In the genomic region with DNA sequence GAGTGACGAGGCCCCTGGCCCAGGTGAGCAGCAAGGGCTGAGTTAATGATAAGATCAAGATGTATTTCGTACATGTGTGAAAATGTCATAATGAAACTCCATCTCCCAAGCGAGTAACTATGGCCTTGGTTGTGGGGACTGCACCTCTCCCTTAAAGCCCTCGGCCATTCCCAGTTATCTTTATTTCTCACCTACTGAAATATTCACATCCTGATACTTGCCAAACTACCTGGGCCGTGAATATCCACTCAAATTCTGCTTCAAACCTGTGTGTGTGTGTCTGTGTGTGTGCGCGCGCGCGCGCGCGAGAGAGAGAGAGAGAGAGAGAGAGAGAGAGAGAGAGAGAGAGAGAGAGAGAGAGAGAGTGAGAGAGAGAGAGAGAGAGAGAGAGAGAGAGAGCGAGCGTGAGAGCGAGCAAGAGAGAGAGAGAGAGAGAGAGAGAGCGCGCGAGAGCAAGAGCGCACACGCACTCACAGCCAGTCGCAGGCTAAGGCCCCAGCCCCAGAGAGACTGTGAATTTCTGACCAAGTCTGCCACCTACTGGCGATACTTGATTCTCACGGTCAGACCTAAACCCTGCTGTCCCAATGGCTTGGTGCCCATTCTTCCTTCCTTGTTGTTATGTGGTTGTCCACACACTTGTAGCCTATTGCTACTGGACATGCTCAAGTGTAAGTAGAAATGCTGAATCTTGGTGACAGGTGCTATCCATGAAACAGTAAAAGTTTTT, we compare ENCODE assay signal across 1 mouse cellular context.
TF ChIP-seq lines count a peak whose summit lies in the region.

No protein-coding gene starts in this region.

TF ChIP-seq in CH12.LX, 34 proteins besides CTCF, POLR2A, EP300 and RAD21 (continued from another document):
- TF ChIP-seq ZMIZ1 (IDR thresholded peaks at IDR 0.05; ENCODE audit: low read depth, low read length) (no peak), RCOR1 (conservative IDR thresholded peaks at IDR 0.05; ENCODE audit: low read depth, low read length) (no peak), MYC (IDR thresholded peaks at IDR 0.05; ENCODE audit: low read depth, low read length) (peak; percentile 79), MAX (IDR thresholded peaks at IDR 0.05; ENCODE audit: low read length) (peak; percentile 37; the same call in 1 of the 2 replicates), USF2 (conservative IDR thresholded peaks at IDR 0.05; ENCODE audit: low read depth, low read length) (no peak), MXI1 (IDR thresholded peaks at IDR 0.05; ENCODE audit: low read depth, low read length) (peak; percentile 60; the same call in 1 of the 2 replicates), ETS1 (conservative IDR thresholded peaks at IDR 0.05; ENCODE audit: low read depth, low read length) (no peak), MAFK (IDR thresholded peaks at IDR 0.05; ENCODE audit: insufficient replicate concordance, low read length) (no peak), NRF1 (IDR thresholded peaks at IDR 0.05; ENCODE audit: low read depth, low read length) (peak; percentile 64), USF1 (IDR thresholded peaks at IDR 0.05; ENCODE audit: low read depth, low read length) (no peak), PAX5 (IDR thresholded peaks at IDR 0.05; ENCODE audit: low read length) (no peak), E2F4 (IDR thresholded peaks at IDR 0.05; ENCODE audit: insufficient replicate concordance, low read depth, low read length) (peak; percentile 21; the same call in 1 of the 2 replicates), IRF4 (IDR thresholded peaks at IDR 0.05; ENCODE audit: low read depth, low read length) (peak; percentile 45; the same call in 1 of the 2 replicates), ZC3H11A (IDR thresholded peaks at IDR 0.05; ENCODE audit: low read depth, low read length) (no peak), BHLHE40 (IDR thresholded peaks at IDR 0.05; ENCODE audit: low read depth, low read length) (peak; percentile 20; the same call in 1 of the 2 replicates), POLR2AphosphoS2 (IDR thresholded peaks at IDR 0.05; ENCODE audit: low read depth, low read length) (no peak), KAT2A (IDR thresholded peaks at IDR 0.05; ENCODE audit: insufficient replicate concordance, low read length) (no peak), GABPA (IDR thresholded peaks at IDR 0.05; ENCODE audit: insufficient replicate concordance, low read depth, low read length) (no peak), SMC3 (IDR thresholded peaks at IDR 0.05; ENCODE audit: low read depth, low read length) (peak; percentile 83), CHD2 (IDR thresholded peaks at IDR 0.05; ENCODE audit: low read length) (0 out of 2 replicates have a peak, but pooled peaks have one; percentile 50), UBTF (IDR thresholded peaks at IDR 0.05; ENCODE audit: low read depth, low read length) (no peak), JUND (conservative IDR thresholded peaks at IDR 0.05; ENCODE audit: low read depth, low read length) (peak; percentile 86), SIN3A (IDR thresholded peaks at IDR 0.05; ENCODE audit: low read length) (no peak)
